Mouse (Mus musculus) G1E (cell line): Measurements from ENCODE around the gene Pik3cd. TPM values are rescaled to one million over a fixed set of nuclear protein-coding genes. Genes with fewer than 3 reads are reported as not detected.
A peak's percentile ranks its signal among the peaks of the same experiment; 100 is the strongest.

ENCODE experiments used
- ATAC-seq: 2 replicates; pipeline ENCODE4 v1.8.0; 2016; ENCODE audit warnings: mild to moderate bottlenecking; ENCODE audit not compliant: insufficient number of reproducible peaks, poor library complexity, low FRiP score, severe bottlenecking; ENCODE audit errors: extremely low read depth
- DNase-seq: peaks from one replicate; pipeline ENCODE4 v3.0.0; 2012; ENCODE audit warnings: low spot score
- H3K27me3 ChIP-seq: 2 replicates; pipeline ENCODE4 v1.6.1; 2012; ENCODE audit warnings: mild to moderate bottlenecking, low read length, inconsistent platforms; ENCODE audit not compliant: insufficient read depth
- H3K36me3 ChIP-seq: replicated peaks from 2 replicates; pipeline ENCODE3; 2012; ENCODE audit warnings: mild to moderate bottlenecking, inconsistent platforms
- H3K4me1 ChIP-seq: 2 replicates; pipeline ENCODE4 v1.6.1; 2012; ENCODE audit warnings: low read depth, low read length, inconsistent platforms, mixed read lengths; ENCODE audit not compliant: insufficient read depth
- H3K4me3 ChIP-seq: 2 replicates; pipeline ENCODE4 v1.5.1; 2012; ENCODE audit warnings: low read depth, mild to moderate bottlenecking, inconsistent platforms, low read length, moderate library complexity, mixed read lengths
- H3K9me3 ChIP-seq: replicated peaks from 2 replicates; pipeline ENCODE4 v1.6.1; 2012; ENCODE audit warnings: inconsistent platforms
- CTCF ChIP-seq: IDR thresholded peaks from 2 replicates; pipeline ENCODE4 v1.5.1; 2012; ENCODE audit warnings: low read depth, low read length, inconsistent platforms, mixed read lengths
- GATA1 ChIP-seq: IDR thresholded peaks from 2 replicates; pipeline ENCODE4 v1.6.1; 2012; ENCODE audit warnings: borderline replicate concordance, low read length, inconsistent platforms, mixed read lengths
- GATA2 ChIP-seq: IDR thresholded peaks from 2 replicates; pipeline ENCODE4 v1.6.1; 2012; ENCODE audit warnings: low read depth, low read length, inconsistent platforms, borderline replicate concordance
- POLR2AphosphoS5 ChIP-seq: IDR thresholded peaks from 2 replicates; pipeline ENCODE4 v1.6.1; 2012; ENCODE audit warnings: low read depth, low read length, inconsistent platforms; ENCODE audit not compliant: insufficient replicate concordance
- TAL1 ChIP-seq: conservative IDR thresholded peaks from 2 replicates; pipeline ENCODE4 v1.6.1; 2012; ENCODE audit warnings: low read depth, low read length, inconsistent platforms, mixed read lengths
- polyA plus RNA-seq: library from polyadenylated mRNA; stranded (reverse); fragments of >175 nt; gene quantifications from 2 replicates; pipeline ENCODE4 v1.2.3, GENCODE M21; 2012
- total RNA-seq, 2 experiments: library from RNA; stranded (forward) in 1 of 2; stranded (reverse) in 1 of 2; fragments of 200-1000 nt in 1 of 2; fragments of >200 nt in 1 of 2; fragmentation: Nextera tagmentation in 1 of 2; gene quantifications; 2 replicates each; pipeline ENCODE4 v1.2.3; 2014 to 2017

The Pik3cd gene
- total and polyA plus RNA-seq, 3 experiments = 17.3 to 40.3 (median 24.0) TPM

DNA sequence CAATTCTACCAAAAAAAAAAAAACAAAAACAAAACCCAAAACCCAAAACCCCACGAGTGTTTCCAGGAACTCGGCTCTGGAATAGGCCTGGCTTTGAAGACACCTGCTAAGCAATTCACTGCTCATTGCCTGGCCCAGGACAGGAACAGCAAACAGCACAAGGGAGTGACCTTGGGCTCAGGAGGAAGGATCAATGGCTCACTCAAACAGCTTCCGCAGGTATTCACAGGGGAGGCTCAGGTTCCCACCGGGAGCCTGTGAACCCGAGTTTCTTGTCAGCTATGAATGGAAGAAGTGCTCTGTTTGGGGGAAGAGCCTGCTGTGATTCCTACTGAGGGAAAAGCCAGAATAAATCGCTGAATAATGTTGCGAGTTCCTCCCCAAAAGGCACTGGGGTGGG, 18.5 kb downstream of the Pik3cd start:
- Histone ChIP-seq H3K36me3 (peaks cover 54% of the 10 kb centered on the region), H3K4me1 (peaks cover 14% of the 10 kb centered on the region), H3K4me3 (no peak overlapping the region), H3K27me3 (no peaks in the 10 kb centered on the region), H3K9me3 (no peaks in the 10 kb centered on the region)
- no peak for DNase-seq
- TF ChIP-seq CTCF = no peak
- no peak for TF ChIP-seq GATA2
- TF ChIP-seq POLR2AphosphoS5 = no peak
- no peak for TF ChIP-seq GATA1
- TF ChIP-seq TAL1 = no peak
- ATAC-seq = no peak

DNA sequence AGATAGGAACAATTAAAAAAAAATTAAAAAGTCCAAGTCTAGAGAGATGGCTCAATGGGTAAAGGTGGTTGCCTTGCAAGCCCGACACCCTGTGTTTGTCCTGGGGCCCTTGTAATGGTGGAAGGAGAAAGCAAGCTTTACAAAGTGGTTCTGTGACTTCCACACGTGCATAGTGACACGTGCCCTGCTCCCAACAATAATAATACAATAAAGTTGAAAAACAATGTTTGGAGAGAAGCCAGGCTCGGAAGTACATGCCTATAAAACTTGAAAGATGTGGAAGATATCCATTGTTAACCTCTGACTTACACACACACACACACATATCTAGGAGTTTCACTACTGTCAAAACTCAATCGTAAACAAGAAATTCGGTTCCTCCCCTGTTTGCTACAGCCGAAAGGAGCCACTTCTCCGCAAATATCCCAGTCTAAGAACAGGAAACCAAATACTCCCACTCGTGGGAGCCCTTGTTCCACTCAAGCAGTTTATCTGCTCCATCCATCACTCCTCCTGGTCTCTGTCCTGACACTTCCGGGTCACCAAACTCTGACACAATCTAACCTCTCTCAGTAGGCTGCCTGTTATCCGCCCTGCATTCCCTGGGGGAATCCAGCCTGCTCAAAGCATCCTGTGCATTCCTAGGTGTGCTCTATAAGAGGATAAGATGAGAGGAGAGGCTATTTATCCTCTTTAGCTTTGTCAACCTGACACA, 23.2 kb downstream of the Pik3cd start:
- Histone ChIP-seq H3K36me3 (peaks cover 57% of the 10 kb centered on the region), H3K9me3 (no peaks in the 10 kb centered on the region), H3K4me3 (no peak overlapping the region), H3K27me3 (no peaks in the 10 kb centered on the region), H3K4me1 (peaks cover 32% of the 10 kb centered on the region)
- ATAC-seq (no peak), DNase-seq (no peak)
- TF ChIP-seq GATA2 (no peak), TAL1 (no peak), GATA1 (no peak), POLR2AphosphoS5 (no peak), CTCF (no peak)

DNA sequence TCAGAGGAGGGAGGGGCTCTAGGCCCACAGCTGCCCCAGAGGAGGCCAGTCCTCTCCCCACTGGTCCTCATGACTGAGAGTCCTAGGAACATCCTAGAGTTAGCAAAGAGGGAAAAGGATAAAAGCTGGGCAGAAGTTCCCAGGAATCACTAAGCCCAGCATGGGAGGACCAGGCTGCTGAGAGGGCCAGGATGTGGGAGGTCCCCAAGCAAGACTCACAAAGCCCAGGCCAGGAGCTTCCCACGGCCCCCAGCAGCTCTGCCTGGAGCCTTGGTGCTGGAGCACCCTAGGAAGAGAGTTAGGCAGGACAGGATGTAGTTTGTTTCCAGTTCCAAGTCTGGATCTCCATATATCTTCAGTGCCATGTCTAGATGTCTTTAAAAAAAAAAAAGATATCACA, 24.4 kb downstream of the Pik3cd start:
- TF ChIP-seq TAL1 (no peak), CTCF (no peak)
- DNase-seq (no peak), ATAC-seq (no peak)
- H3K4me1 ChIP-seq = peaks cover 32% of the 10 kb centered on the region
- H3K36me3 ChIP-seq = peaks cover 59% of the 10 kb centered on the region
- no peaks in the 10 kb centered on the region for H3K27me3 ChIP-seq
- no peaks in the 10 kb centered on the region for H3K9me3 ChIP-seq
- no peak overlapping the region for H3K4me3 ChIP-seq

- no peak for ATAC-seq
- DNase-seq = peak; percentile 19
Observed at GRCm38 (mm10) chr4:149675378-149676261, 26.8 kb downstream of the Pik3cd start.

GRCm38 (mm10) chr4:149674814-149675377, 27.5 kb downstream of the Pik3cd start:
- peaks cover 77% of the 10 kb centered on the region for H3K36me3 ChIP-seq

More at GRCm38 (mm10) chr4:149675378-149676261, 26.8 kb downstream of the Pik3cd start:
- Histone ChIP-seq H3K9me3 (no peaks in the 10 kb centered on the region), H3K27me3 (no peaks in the 10 kb centered on the region), H3K36me3 (peaks cover 70% of the 10 kb centered on the region), H3K4me1 (peaks cover 32% of the 10 kb centered on the region), H3K4me3 (peak overlapping the region; percentile 63; the same call in 1 of the 2 replicates)
- TF ChIP-seq CTCF (no peak), POLR2AphosphoS5 (no peak), GATA2 (no peak)

DNA sequence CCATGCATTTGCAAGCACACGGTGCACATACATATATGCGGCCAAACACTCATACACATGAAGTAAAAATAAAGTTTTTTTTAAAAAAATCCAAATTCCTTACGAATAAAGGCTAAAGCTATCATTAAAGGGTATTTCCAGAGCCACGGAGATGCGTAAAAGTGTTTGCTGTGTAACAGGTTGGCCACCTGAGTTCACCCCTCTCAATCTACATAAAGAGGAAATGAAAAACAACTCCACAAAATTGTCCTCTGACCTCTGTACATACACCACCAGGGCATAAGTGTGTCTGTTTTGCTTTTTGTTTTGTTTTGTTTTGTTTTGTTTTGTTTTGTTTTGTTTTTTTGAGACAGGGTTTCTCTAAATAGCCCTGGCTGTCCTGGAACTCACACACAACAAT, 29.6 kb downstream of the Pik3cd start:
- Histone ChIP-seq H3K4me1 (peaks cover 19% of the 10 kb centered on the region), H3K4me3 (no peak overlapping the region), H3K36me3 (peaks cover 83% of the 10 kb centered on the region), H3K27me3 (no peaks in the 10 kb centered on the region), H3K9me3 (no peaks in the 10 kb centered on the region)
- TF ChIP-seq GATA1 (no peak), CTCF (no peak), GATA2 (no peak), POLR2AphosphoS5 (no peak), TAL1 (no peak)
- DNase-seq = no peak
- ATAC-seq = no peak

More at GRCm38 (mm10) chr4:149674814-149675377, 27.5 kb downstream of the Pik3cd start:
- ATAC-seq (no peak), DNase-seq (no peak)
- no peaks in the 10 kb centered on the region for H3K9me3 ChIP-seq
- H3K4me1 ChIP-seq = peaks cover 32% of the 10 kb centered on the region
- no peak overlapping the region for H3K4me3 ChIP-seq
- TF ChIP-seq GATA2 (no peak), TAL1 (no peak), GATA1 (no peak), CTCF (no peak), POLR2AphosphoS5 (no peak)
- no peaks in the 10 kb centered on the region for H3K27me3 ChIP-seq
